Mouse (Mus musculus) cerebellum, postnatal 14 days (tissue): ENCODE results near the gene Cinp.

Source experiments
- DNase-seq, 2 experiments: peaks; one replicate each; pipeline ENCODE4 v3.0.0; 2021; ENCODE audit warnings: mixed read lengths in 2 of 2

Cinp gene

GRCm38 (mm10) chr12:110858681-110859080 lies 30.3 kb downstream of the Cinp start:
- peak; percentile 37 to 38 for DNase-seq

- DNase-seq, result no peak
Measured at GRCm38 (mm10) chr12:110857196-110857595, 31.7 kb downstream of the Cinp start.

- no peak for DNase-seq
Measured at GRCm38 (mm10) chr12:110854786-110855737, 33.9 kb downstream of the Cinp start.

GRCm38 (mm10) chr12:110851923-110852322 lies 37.0 kb downstream of the Cinp start:
- DNase-seq, result peak in 1 of 2 experiments; percentile 11

GRCm38 (mm10) chr12:110851414-110851813 lies 37.5 kb downstream of the Cinp start:
- DNase-seq, result peak in 1 of 2 experiments; percentile 8

- no peak for DNase-seq
Measured at GRCm38 (mm10) chr12:110850929-110851256, 38.1 kb downstream of the Cinp start.

GRCm38 (mm10) chr12:110850010-110850928 lies 38.7 kb downstream of the Cinp start, which contains the start of gene Zfp839:
Gene Zfp839, plus strand, starts transcription at chr12:110850253.
- DNase-seq, result peak; percentile 92 to 93

GRCm38 (mm10) chr12:110846191-110846765 lies 42.7 kb downstream of the Cinp start:
- peak; percentile 44 to 55 for DNase-seq

- peak; percentile 81 to 83 for DNase-seq
Measured at GRCm38 (mm10) chr12:110845131-110845880, 43.6 kb downstream of the Cinp start.

- peak; percentile 26 to 28 for DNase-seq
Measured at GRCm38 (mm10) chr12:110844227-110845130, 44.5 kb downstream of the Cinp start.

- DNase-seq, result peak; percentile 91 to 92
Measured at GRCm38 (mm10) chr12:110843194-110844048, 45.5 kb downstream of the Cinp start.

GRCm38 (mm10) chr12:110841731-110842493 lies 47.0 kb downstream of the Cinp start:
- no peak for DNase-seq

GRCm38 (mm10) chr12:110840348-110841198 lies 48.4 kb downstream of the Cinp start, which contains the start of gene Mok:
Gene Mok, minus strand, starts transcription at chr12:110840939.
- DNase-seq, result peak; percentile 98 to 99

- DNase-seq, result no peak
Measured at GRCm38 (mm10) chr12:110837850-110838249, 51.1 kb downstream of the Cinp start.

GRCm38 (mm10) chr12:110837192-110837841 lies 51.6 kb downstream of the Cinp start:
- no peak for DNase-seq

- DNase-seq, result no peak
Measured at GRCm38 (mm10) chr12:110836729-110837128, 52.2 kb downstream of the Cinp start.

GRCm38 (mm10) chr12:110835182-110835581 lies 53.8 kb downstream of the Cinp start:
- DNase-seq, result no peak
